Mouse (Mus musculus) midbrain, embryonic 13.5 days (tissue): ENCODE results near the gene Rad23b. TPM values are rescaled to one million over a fixed set of nuclear protein-coding genes. Genes with fewer than 3 reads are reported as not detected.
"Not testable (repeated sequence)": the region's sequence is repeated elsewhere in the genome, so short reads cannot be mapped to it uniquely, and the experiment has no call there.

Source experiments
- ATAC-seq: fragments of 200-750 bp; cut with Nextera tagmentation; 2 replicates; pipeline ENCODE4 v1.8.0; 2017; ENCODE audit warnings: mild to moderate bottlenecking, moderate TSS enrichment, moderate library complexity
- H3K27ac ChIP-seq: fragments of 300-500 bp; sonication (generic); 2 replicates; pipeline ENCODE4 v1.5.1; 2015; ENCODE audit warnings: inconsistent platforms, mild to moderate bottlenecking, moderate library complexity
- H3K27me3 ChIP-seq: fragments of 300-500 bp; sonication (generic); 2 replicates; pipeline ENCODE4 v1.6.1; 2015; ENCODE audit warnings: mild to moderate bottlenecking, inconsistent platforms
- H3K36me3 ChIP-seq: fragments of 300-500 bp; sonication (generic); 2 replicates; pipeline ENCODE4 v1.6.1; 2015; ENCODE audit warnings: mild to moderate bottlenecking, inconsistent platforms
- H3K4me1 ChIP-seq: fragments of 300-500 bp; sonication (generic); replicated peaks from 2 replicates; pipeline ENCODE4 v1.6.1; 2015; ENCODE audit warnings: inconsistent platforms
- H3K4me2 ChIP-seq: fragments of 300-500 bp; sonication (generic); replicated peaks from 2 replicates; pipeline ENCODE4 v1.6.1; 2015; ENCODE audit warnings: moderate library complexity, mild to moderate bottlenecking, inconsistent platforms
- H3K4me3 ChIP-seq: fragments of 300-500 bp; sonication (generic); replicated peaks from 2 replicates; pipeline ENCODE4 v1.5.1; 2015; ENCODE audit warnings: mild to moderate bottlenecking, inconsistent platforms
- H3K9ac ChIP-seq: fragments of 300-500 bp; sonication (generic); replicated peaks from 2 replicates; pipeline ENCODE4 v1.6.1; 2015; ENCODE audit warnings: mild to moderate bottlenecking, inconsistent platforms
- H3K9me3 ChIP-seq: fragments of 300-500 bp; sonication (generic); 2 replicates; pipeline ENCODE4 v1.6.1; 2016; ENCODE audit warnings: mild to moderate bottlenecking, inconsistent platforms
- WGBS: fragments of 180-500 bp; shearing (Covaris S2); methylation state at CpG from one replicate; pipeline ENCODE4 v1.1.7; 2015; 5-methylcytosine and 5-hydroxymethylcytosine counted together
- polyA plus RNA-seq: library from polyadenylated mRNA; unstranded; fragments of >200 nt; fragmentation: Nextera tagmentation; extraction: Ambion mirVana; gene quantifications from 2 replicates; pipeline ENCODE4 v1.2.1, GENCODE M21; 2015

Gene Rad23b
- polyA plus RNA-seq = 82.9 and 93.9 TPM in 2 replicates

- WGBS = under 1% methylated on average over 77 of the region's 77 CpGs
- H3K27ac ChIP-seq = peak within 1 kb of the TSS; percentile 94
- no peaks in the 10 kb centered on the region for H3K9me3 ChIP-seq
- no peaks in the 10 kb centered on the region for H3K27me3 ChIP-seq
- peak within 1 kb of the TSS; percentile 68 for H3K4me2 ChIP-seq
- H3K4me1 ChIP-seq = peaks cover 33% of the 10 kb centered on the region
- peak; percentile 98 for ATAC-seq
- H3K9ac ChIP-seq = peak within 1 kb of the TSS; percentile 93
- peak within 1 kb of the TSS; percentile 99 for H3K4me3 ChIP-seq
- no peaks in the 10 kb centered on the region for H3K36me3 ChIP-seq
Measured at GRCm38 (mm10) chr4:55349452-55350218, at the start of gene Rad23b. TSS of gene Rad23b (plus strand) at chr4:55350043.

GRCm38 (mm10) chr4:55304121-55304520 lies 45.7 kb upstream of the Rad23b start:
- Histone ChIP-seq H3K4me3 (no peak overlapping the region), H3K36me3 (no peaks in the 10 kb centered on the region), H3K27ac (no peak overlapping the region), H3K9ac (no peak overlapping the region), H3K9me3 (peaks cover 6% of the 10 kb centered on the region), H3K4me1 (no peaks in the 10 kb centered on the region), H3K4me2 (no peak overlapping the region), H3K27me3 (no peaks in the 10 kb centered on the region)
- ATAC-seq = no peak
- 84% methylated on average over 5 of the region's 5 CpGs for WGBS

GRCm38 (mm10) chr4:55306636-55307035 lies 43.2 kb upstream of the Rad23b start:
- no peak overlapping the region for H3K9ac ChIP-seq
- H3K36me3 ChIP-seq = no peaks in the 10 kb centered on the region
- H3K4me1 ChIP-seq = no peaks in the 10 kb centered on the region
- no peak overlapping the region for H3K4me2 ChIP-seq
- no peak overlapping the region for H3K27ac ChIP-seq
- WGBS = 82% methylated on average over 4 of the region's 4 CpGs
- H3K27me3 ChIP-seq = no peaks in the 10 kb centered on the region
- no peak for ATAC-seq
- H3K4me3 ChIP-seq = no peak overlapping the region
- peaks cover 6% of the 10 kb centered on the region for H3K9me3 ChIP-seq

GRCm38 (mm10) chr4:55316726-55317125 lies 33.1 kb upstream of the Rad23b start:
- Histone ChIP-seq H3K27ac (no peak overlapping the region), H3K9ac (no peak overlapping the region), H3K4me2 (no peak overlapping the region), H3K4me1 (no peaks in the 10 kb centered on the region), H3K36me3 (no peaks in the 10 kb centered on the region), H3K27me3 (0 out of 2 replicates have a peak, but pooled peaks cover 3% of the 10 kb centered on the region), H3K9me3 (0 out of 2 replicates have a peak, but pooled peaks cover 2% of the 10 kb centered on the region), H3K4me3 (no peak overlapping the region)
- peak; percentile 30; the same call in 1 of the 2 replicates for ATAC-seq
- 38% methylated on average over 4 of the region's 4 CpGs for WGBS

- not testable (repeated sequence) for H3K36me3 ChIP-seq, H3K9ac ChIP-seq, H3K4me2 ChIP-seq, H3K4me1 ChIP-seq, ATAC-seq, H3K27me3 ChIP-seq, H3K9me3 ChIP-seq, H3K27ac ChIP-seq, H3K4me3 ChIP-seq
- 93% methylated on average over 9 of the region's 9 CpGs for WGBS
Measured at GRCm38 (mm10) chr4:55318350-55318749, 31.5 kb upstream of the Rad23b start.

- Histone ChIP-seq H3K4me3 (no peak overlapping the region), H3K4me1 (no peaks in the 10 kb centered on the region), H3K36me3 (no peaks in the 10 kb centered on the region), H3K9ac (no peak overlapping the region), H3K9me3 (0 out of 2 replicates have a peak, but pooled peaks cover under 1% of the 10 kb centered on the region), H3K27me3 (no peaks in the 10 kb centered on the region), H3K4me2 (no peak overlapping the region), H3K27ac (no peak overlapping the region)
- 62% methylated on average over 4 of the region's 4 CpGs for WGBS
- ATAC-seq = no peak
Measured at GRCm38 (mm10) chr4:55325786-55326518, 23.9 kb upstream of the Rad23b start.

- Histone ChIP-seq H3K9me3 (no peaks in the 10 kb centered on the region), H3K27ac (no peak overlapping the region), H3K36me3 (no peaks in the 10 kb centered on the region), H3K4me2 (no peak overlapping the region), H3K4me1 (no peaks in the 10 kb centered on the region), H3K9ac (no peak overlapping the region), H3K27me3 (no peaks in the 10 kb centered on the region), H3K4me3 (no peak overlapping the region)
- 84% methylated on average over 4 of the region's 4 CpGs for WGBS
- no peak for ATAC-seq
Measured at GRCm38 (mm10) chr4:55327508-55327907, 22.3 kb upstream of the Rad23b start.

GRCm38 (mm10) chr4:55328471-55328870 lies 21.4 kb upstream of the Rad23b start:
- H3K27me3 ChIP-seq = no peaks in the 10 kb centered on the region
- 89% methylated on average over 11 of the region's 11 CpGs for WGBS
- no peaks in the 10 kb centered on the region for H3K4me1 ChIP-seq
- H3K4me3 ChIP-seq = no peak overlapping the region
- no peaks in the 10 kb centered on the region for H3K9me3 ChIP-seq
- H3K9ac ChIP-seq = no peak overlapping the region
- no peak overlapping the region for H3K27ac ChIP-seq
- ATAC-seq = no peak
- H3K4me2 ChIP-seq = no peak overlapping the region
- no peaks in the 10 kb centered on the region for H3K36me3 ChIP-seq

- not testable (repeated sequence) for H3K4me3 ChIP-seq, ATAC-seq, H3K4me2 ChIP-seq, H3K27ac ChIP-seq, H3K9me3 ChIP-seq, H3K27me3 ChIP-seq, H3K9ac ChIP-seq, H3K36me3 ChIP-seq, H3K4me1 ChIP-seq
- 94% methylated on average over 6 of the region's 7 CpGs for WGBS
Measured at GRCm38 (mm10) chr4:55328928-55329327, 20.9 kb upstream of the Rad23b start.

GRCm38 (mm10) chr4:55329621-55330346 lies 20.1 kb upstream of the Rad23b start:
- WGBS = 85% methylated on average over 8 of the region's 8 CpGs
- Histone ChIP-seq H3K27ac (no peak overlapping the region), H3K9me3 (no peaks in the 10 kb centered on the region), H3K4me1 (no peaks in the 10 kb centered on the region), H3K4me2 (no peak overlapping the region), H3K27me3 (no peaks in the 10 kb centered on the region), H3K4me3 (no peak overlapping the region), H3K36me3 (no peaks in the 10 kb centered on the region), H3K9ac (no peak overlapping the region)
- ATAC-seq = no peak

- Histone ChIP-seq H3K36me3 (no peaks in the 10 kb centered on the region), H3K9ac (no peak overlapping the region), H3K27me3 (no peaks in the 10 kb centered on the region), H3K4me2 (no peak overlapping the region), H3K27ac (no peak overlapping the region), H3K9me3 (no peaks in the 10 kb centered on the region), H3K4me1 (no peaks in the 10 kb centered on the region), H3K4me3 (no peak overlapping the region)
- 82% methylated on average over 5 of the region's 5 CpGs for WGBS
- ATAC-seq = no peak
Measured at GRCm38 (mm10) chr4:55335030-55335770, 14.6 kb upstream of the Rad23b start.
